Mouse (Mus musculus) liver, embryonic 14.5 days (tissue): ENCODE data around the gene Tfap2a. TPM values are rescaled to one million over a fixed set of nuclear protein-coding genes. Genes with fewer than 3 reads are reported as not detected.

Experiments used
- ATAC-seq: fragments of 200-750 bp; cut with Nextera tagmentation; 2 replicates; pipeline ENCODE4 v1.8.0; 2017; ENCODE audit warnings: moderate number of reproducible peaks, mild to moderate bottlenecking, moderate library complexity; ENCODE audit not compliant: insufficient read depth
- DNase-seq, 3 experiments: peaks; one replicate each; pipeline ENCODE4 v3.0.0-alpha.2; 2012 to 2013; ENCODE audit warnings: low read depth in 3 of 3, low spot score in 3 of 3
- H3K27ac ChIP-seq: fragments of 300-500 bp; sonication (generic); 2 replicates; pipeline ENCODE4 v1.5.1; 2014; ENCODE audit warnings: moderate library complexity, mild to moderate bottlenecking, control low read depth, inconsistent platforms
- H3K27me3 ChIP-seq: fragments of 300-500 bp; sonication (generic); 2 replicates; pipeline ENCODE4 v1.6.1; 2014; ENCODE audit warnings: mild to moderate bottlenecking, low read length, moderate library complexity; ENCODE audit not compliant: control insufficient read depth, insufficient read depth
- H3K36me3 ChIP-seq: fragments of 300-500 bp; sonication (generic); replicated peaks from 2 replicates; pipeline ENCODE4 v1.6.1; 2014; ENCODE audit warnings: low read depth; ENCODE audit not compliant: control insufficient read depth, insufficient read depth
- H3K4me1 ChIP-seq, 2 experiments: fragments of 200-500 bp in 1 of 2; fragments of 300-500 bp in 1 of 2; sonication (generic) in 1 of 2; replicated peaks; 2 replicates each; pipeline ENCODE4 v1.6.1; 2012 to 2014; ENCODE audit warnings: antibody characterized with exemption in 1 of 2, inconsistent platforms in 1 of 2, low read length in 1 of 2; ENCODE audit not compliant: control insufficient read depth in 2 of 2, insufficient read depth in 2 of 2
- H3K4me2 ChIP-seq: fragments of 300-500 bp; sonication (generic); 2 replicates; pipeline ENCODE4 v1.6.1; 2014; ENCODE audit warnings: low read depth, mild to moderate bottlenecking, control low read depth, moderate library complexity
- H3K4me3 ChIP-seq, 2 experiments: fragments of 200-500 bp in 1 of 2; fragments of 300-500 bp in 1 of 2; sonication (generic) in 1 of 2; 2 replicates each; pipeline ENCODE4 v1.5.1; 2012 to 2014; ENCODE audit warnings: low read depth in 2 of 2, low read length in 2 of 2, mild to moderate bottlenecking in 2 of 2, control low read depth in 1 of 2, inconsistent platforms in 1 of 2, moderate library complexity in 1 of 2; ENCODE audit not compliant: insufficient read depth in 1 of 2
- H3K9ac ChIP-seq: fragments of 300-500 bp; sonication (generic); replicated peaks from 2 replicates; pipeline ENCODE4 v1.6.1; 2014; ENCODE audit warnings: mild to moderate bottlenecking, control low read depth, moderate library complexity
- H3K9me3 ChIP-seq: fragments of 300-500 bp; sonication (generic); 2 replicates; pipeline ENCODE4 v1.6.1; 2016; ENCODE audit warnings: low read length, mixed read lengths; ENCODE audit not compliant: control insufficient read depth
- CTCF ChIP-seq: IDR thresholded peaks from 2 replicates; pipeline ENCODE4 v1.5.1; 2016; ENCODE audit warnings: antibody characterized with exemption, low read depth, control low read depth
- EP300 ChIP-seq: IDR thresholded peaks from 2 replicates; pipeline ENCODE4 v1.6.1; 2016; ENCODE audit warnings: antibody characterized with exemption, low read depth
- WGBS: fragments of 180-500 bp; shearing (Covaris S2); extraction: QIAGEN DNeasy Blood & Tissue Kit; methylation state at CpG from one replicate; pipeline ENCODE4 v1.1.7; 2014; ENCODE audit not compliant: insufficient replicate concordance; 5-methylcytosine and 5-hydroxymethylcytosine counted together
- polyA plus RNA-seq, 2 experiments: library from polyadenylated mRNA; depleted of rRNA in 1 of 2; stranded (reverse) in 1 of 2; unstranded in 1 of 2; fragments of >200 nt; fragmentation: Nextera tagmentation in 1 of 2; extraction: Ambion mirVana in 1 of 2; gene quantifications; 2 replicates each; pipeline versions ENCODE4 v1.2.1 to v1.2.3; 2012 to 2014

The Tfap2a gene
- polyA plus RNA-seq, 2 experiments, result 0.02 TPM; not detected in 1

GRCm38 (mm10) chr13:40723598-40723920 is 14.6 kb downstream of the Tfap2a start:
- WGBS, result 12% methylated on average over 5 of the region's 5 CpGs
- Histone ChIP-seq H3K4me2 (peak overlapping the region; percentile 64), H3K36me3 (no peaks in the 10 kb centered on the region), H3K4me1 (peaks cover 0 to 5% of the 10 kb centered on the region in 2 experiments; a peak in 2 of 4 replicates), H3K27ac (no peak overlapping the region), H3K9ac (no peak overlapping the region), H3K4me3 (peak overlapping the region; percentile 41 to 57; a peak in 3 of 4 replicates), H3K9me3 (no peaks in the 10 kb centered on the region), H3K27me3 (peaks cover 80% of the 10 kb centered on the region)
- ATAC-seq (no peak), DNase-seq (no peak)
- no peak for TF ChIP-seq CTCF
- TF ChIP-seq EP300, result no peak

GRCm38 (mm10) chr13:40722741-40723597 is 15.2 kb downstream of the Tfap2a start:
- under 1% methylated on average over 70 of the region's 70 CpGs for WGBS
- H3K9ac ChIP-seq, result no peak overlapping the region
- ATAC-seq, result peak; percentile 93

GRCm38 (mm10) chr13:40719741-40720082 is 18.5 kb downstream of the Tfap2a start:
- H3K4me2 ChIP-seq, result no peak overlapping the region
- H3K27ac ChIP-seq, result no peak overlapping the region
- no peak overlapping the region for H3K9ac ChIP-seq
- TF ChIP-seq EP300 (no peak), CTCF (no peak)
- no peaks in the 10 kb centered on the region for H3K9me3 ChIP-seq
- 15% methylated on average over 9 of the region's 9 CpGs for WGBS
- peaks cover 77% of the 10 kb centered on the region for H3K27me3 ChIP-seq
- no peak for ATAC-seq
- no peaks in the 10 kb centered on the region for H3K36me3 ChIP-seq
- no peak overlapping the region for H3K4me3 ChIP-seq
- no peak for DNase-seq
- H3K4me1 ChIP-seq, result peaks cover 0 to 5% of the 10 kb centered on the region in 2 experiments; a peak in 2 of 4 replicates

More at GRCm38 (mm10) chr13:40722741-40723597, 15.2 kb downstream of the Tfap2a start:
- peak overlapping the region; percentile 41 to 57 for H3K4me3 ChIP-seq
- TF ChIP-seq EP300, result no peak
- TF ChIP-seq CTCF, result peak; percentile 54
- H3K9me3 ChIP-seq, result no peaks in the 10 kb centered on the region
- peak overlapping the region; percentile 64 for H3K4me2 ChIP-seq
- peaks cover 78% of the 10 kb centered on the region for H3K27me3 ChIP-seq
- no peaks in the 10 kb centered on the region for H3K36me3 ChIP-seq
- no peak overlapping the region for H3K27ac ChIP-seq
- DNase-seq, result peak; percentile 56 to 70 (median 68)
- peaks cover 0 to 5% of the 10 kb centered on the region in 2 experiments; a peak in 2 of 4 replicates for H3K4me1 ChIP-seq

GRCm38 (mm10) chr13:40719066-40719740 is 19.0 kb downstream of the Tfap2a start:
- no peaks in the 10 kb centered on the region for H3K9me3 ChIP-seq
- 25% methylated on average over 14 of the region's 14 CpGs for WGBS
- no peak overlapping the region for H3K4me3 ChIP-seq
- DNase-seq (no peak), ATAC-seq (no peak)
- H3K4me2 ChIP-seq, result no peak overlapping the region
- peaks cover 77% of the 10 kb centered on the region for H3K27me3 ChIP-seq
- TF ChIP-seq EP300, result no peak
- no peak for TF ChIP-seq CTCF
- H3K9ac ChIP-seq, result no peak overlapping the region
- no peaks in the 10 kb centered on the region for H3K36me3 ChIP-seq
- peaks cover 0 to 5% of the 10 kb centered on the region in 2 experiments; a peak in 2 of 4 replicates for H3K4me1 ChIP-seq
- H3K27ac ChIP-seq, result no peak overlapping the region
